Mouse (Mus musculus): ENCODE data around the gene Chrnb1. TPM values are rescaled to one million over a fixed set of nuclear protein-coding genes. Genes with fewer than 3 reads are reported as not detected.
A peak's percentile ranks its signal among the peaks of the same experiment; 100 is the strongest.

The Chrnb1 gene
- total and polyA plus RNA-seq, 3 experiments = 0.31 to 1.6 TPM; not detected in 1

- TF ChIP-seq BHLHE40 (IDR thresholded peaks at IDR 0.05; ENCODE audit: borderline replicate concordance, low read depth, low read length) (no peak), RCOR1 (IDR thresholded peaks at IDR 0.05; ENCODE audit: low read depth, low read length) (no peak), ETS1 (IDR thresholded peaks at IDR 0.05; ENCODE audit: low read depth, low read length) (no peak), JUND (IDR thresholded peaks at IDR 0.05; ENCODE audit: low read depth, low read length) (no peak), CTCF (IDR thresholded peaks at IDR 0.05 in 2 of 3, conservative IDR thresholded peaks at IDR 0.05 in 1 of 3; ENCODE audit: control insufficient read depth in 1 of 3, insufficient read depth in 1 of 3, low read depth in 2 of 3, low read length in 3 of 3, poor library complexity in 1 of 3, severe bottlenecking in 1 of 3) (peak in 1 of 3 experiments; percentile 8; a peak in 1 of 6 replicates), MAFK (IDR thresholded peaks at IDR 0.05; ENCODE audit: borderline replicate concordance, low read depth, low read length) (no peak), CHD1 (IDR thresholded peaks at IDR 0.05; ENCODE audit: low read depth, low read length) (peak; percentile 26; the same call in 1 of the 2 replicates), UBTF (IDR thresholded peaks at IDR 0.05; ENCODE audit: borderline replicate concordance, insufficient read depth, low read depth, low read length) (peak; percentile 80), MAX (IDR thresholded peaks at IDR 0.05; ENCODE audit: low read length) (peak; percentile 90), POLR2A (IDR thresholded peaks at IDR 0.05; ENCODE audit: control insufficient read depth in 1 of 2, insufficient read depth in 1 of 2, low read depth in 1 of 2, low read length in 2 of 2, poor library complexity in 1 of 2) (peak; percentile 69 to 93; a peak in 3 of 4 replicates), MXI1 (IDR thresholded peaks at IDR 0.05; ENCODE audit: low read depth, low read length) (peak; percentile 89; the same call in 1 of the 2 replicates), POLR2AphosphoS2 (IDR thresholded peaks at IDR 0.05; ENCODE audit: low read length) (no peak), GATA1 (IDR thresholded peaks at IDR 0.05; ENCODE audit: low read depth, low read length) (no peak), MYC (IDR thresholded peaks at IDR 0.05; ENCODE audit: low read depth, low read length) (peak; percentile 57), E2F4 (IDR thresholded peaks at IDR 0.05; ENCODE audit: borderline replicate concordance, low read depth, low read length) (no peak), MYB (IDR thresholded peaks at IDR 0.05; ENCODE audit: low read depth, low read length) (no peak), TAL1 (IDR thresholded peaks at IDR 0.05; ENCODE audit: low read length) (no peak), NELFE (IDR thresholded peaks at IDR 0.05; ENCODE audit: low read depth, low read length) (peak; percentile 74), MAZ (IDR thresholded peaks at IDR 0.05; ENCODE audit: low read depth, low read length) (peak; percentile 91; the same call in 1 of the 2 replicates)
- Histone ChIP-seq H3K9ac (ENCODE audit: control insufficient read depth, low read depth, low read length, poor library complexity, severe bottlenecking) (peak overlapping the region; percentile 74), H3K27ac (ENCODE audit: control insufficient read depth, low read depth, low read length) (peak overlapping the region; percentile 46), H3K79me2 (ENCODE audit: control insufficient read depth, insufficient read depth, low read length, poor library complexity) (peaks cover 1% of the 10 kb centered on the region; the same call in 1 of the 2 replicates), H3K4me1 (ENCODE audit: control insufficient read depth in 1 of 2, insufficient read depth in 2 of 2, low read length in 2 of 2) (peaks cover 8 to 25% of the 10 kb centered on the region in 2 experiments), H3K36me3 (ENCODE audit: control insufficient read depth in 1 of 2, insufficient read depth in 2 of 2, low read length in 2 of 2) (peaks cover 2 to 11% of the 10 kb centered on the region in 2 experiments; a peak in 2 of 4 replicates), H3K27me3 (ENCODE audit: control insufficient read depth in 1 of 2, insufficient read depth in 2 of 2, low read length in 2 of 2) (no peaks in the 10 kb centered on the region; a peak in 1 of 4 replicates), H3K4me3 (ENCODE audit: control insufficient read depth in 1 of 2, insufficient read depth in 1 of 2, low read depth in 2 of 2, low read length in 2 of 2) (peak overlapping the region; percentile 47 to 55), H3K9me3 (replicated peaks; ENCODE audit: insufficient read depth, low read length) (no peaks in the 10 kb centered on the region)
- peak; percentile 88 for DNase-seq (ENCODE audit: low read depth, low spot score)
Observed at GRCm38 (mm10) chr11:69834001-69834549, 38.3 kb upstream of the Chrnb1 start.

- Histone ChIP-seq H3K4me1 (ENCODE audit: control insufficient read depth in 1 of 2, insufficient read depth in 2 of 2, low read length in 2 of 2) (peaks cover 7 to 22% of the 10 kb centered on the region in 2 experiments), H3K9ac (ENCODE audit: control insufficient read depth, low read depth, low read length, poor library complexity, severe bottlenecking) (peak overlapping the region; percentile 74)
- TF ChIP-seq MYB (IDR thresholded peaks at IDR 0.05; ENCODE audit: low read depth, low read length) = no peak
- no peak for TF ChIP-seq NELFE (IDR thresholded peaks at IDR 0.05; ENCODE audit: low read depth, low read length)
- no peak for TF ChIP-seq GABPA (IDR thresholded peaks at IDR 0.05; ENCODE audit: low read depth, low read length)
- TF ChIP-seq HCFC1 (IDR thresholded peaks at IDR 0.05; ENCODE audit: low read depth, low read length) = no peak
- TF ChIP-seq MEF2A (IDR thresholded peaks at IDR 0.05; ENCODE audit: extremely low read depth, insufficient replicate concordance, low read depth, low read length, poor library complexity, severe bottlenecking) = no peak
- TF ChIP-seq ETS1 (IDR thresholded peaks at IDR 0.05; ENCODE audit: low read depth, low read length) = no peak
- TF ChIP-seq KAT2A (conservative IDR thresholded peaks at IDR 0.05; ENCODE audit: low read depth, low read length) = no peak
- TF ChIP-seq TBP (IDR thresholded peaks at IDR 0.05; ENCODE audit: low read depth, low read length) = peak; percentile 52
- TF ChIP-seq USF1 (IDR thresholded peaks at IDR 0.05; ENCODE audit: low read depth, low read length) = no peak
- TF ChIP-seq EP300 (IDR thresholded peaks at IDR 0.05; ENCODE audit: low read depth in 1 of 2, low read length in 2 of 2) = no peak; a peak in 1 of 4 replicates
- no peak for TF ChIP-seq CHD1 (IDR thresholded peaks at IDR 0.05; ENCODE audit: low read depth, low read length)
- TF ChIP-seq E2F4 (IDR thresholded peaks at IDR 0.05; ENCODE audit: borderline replicate concordance, low read depth, low read length) = no peak
- no peak for TF ChIP-seq RCOR1 (IDR thresholded peaks at IDR 0.05; ENCODE audit: low read depth, low read length)
- peak; percentile 64; the same call in 1 of the 2 replicates for TF ChIP-seq ZKSCAN1 (IDR thresholded peaks at IDR 0.05; ENCODE audit: low read depth, low read length)
- TF ChIP-seq MXI1 (IDR thresholded peaks at IDR 0.05; ENCODE audit: low read depth, low read length) = no peak
- TF ChIP-seq MYC (IDR thresholded peaks at IDR 0.05; ENCODE audit: low read depth, low read length) = no peak; the same call in 1 of the 2 replicates
- TF ChIP-seq CTCF (IDR thresholded peaks at IDR 0.05 in 2 of 3, conservative IDR thresholded peaks at IDR 0.05 in 1 of 3; ENCODE audit: control insufficient read depth in 1 of 3, insufficient read depth in 1 of 3, low read depth in 2 of 3, low read length in 3 of 3, poor library complexity in 1 of 3, severe bottlenecking in 1 of 3) = no peak
- TF ChIP-seq MAX (IDR thresholded peaks at IDR 0.05; ENCODE audit: low read length) = no peak
- no peak for TF ChIP-seq NRF1 (IDR thresholded peaks at IDR 0.05; ENCODE audit: insufficient read depth, low read depth, low read length, poor library complexity, severe bottlenecking)
Observed at GRCm38 (mm10) chr11:69833554-69833953, 37.8 kb upstream of the Chrnb1 start.

More at GRCm38 (mm10) chr11:69833554-69833953, 37.8 kb upstream of the Chrnb1 start:
- no peaks in the 10 kb centered on the region for H3K9me3 ChIP-seq (replicated peaks; ENCODE audit: insufficient read depth, low read length)
- peak overlapping the region; percentile 47 to 55 for H3K4me3 ChIP-seq (ENCODE audit: control insufficient read depth in 1 of 2, insufficient read depth in 1 of 2, low read depth in 2 of 2, low read length in 2 of 2)
- peak overlapping the region; percentile 46 for H3K27ac ChIP-seq (ENCODE audit: control insufficient read depth, low read depth, low read length)
- H3K79me2 ChIP-seq (ENCODE audit: control insufficient read depth, insufficient read depth, low read length, poor library complexity) = peaks cover 1% of the 10 kb centered on the region; the same call in 1 of the 2 replicates
- peaks cover 2 to 10% of the 10 kb centered on the region in 2 experiments; a peak in 2 of 4 replicates for H3K36me3 ChIP-seq (ENCODE audit: control insufficient read depth in 1 of 2, insufficient read depth in 2 of 2, low read length in 2 of 2)
- no peaks in the 10 kb centered on the region; a peak in 1 of 4 replicates for H3K27me3 ChIP-seq (ENCODE audit: control insufficient read depth in 1 of 2, insufficient read depth in 2 of 2, low read length in 2 of 2)
- DNase-seq (ENCODE audit: low read depth, low spot score) = peak; percentile 89
